Mouse (Mus musculus): ENCODE data around the gene Chat.
A peak's percentile ranks its signal among the peaks of the same experiment; 100 is the strongest.

DNA sequence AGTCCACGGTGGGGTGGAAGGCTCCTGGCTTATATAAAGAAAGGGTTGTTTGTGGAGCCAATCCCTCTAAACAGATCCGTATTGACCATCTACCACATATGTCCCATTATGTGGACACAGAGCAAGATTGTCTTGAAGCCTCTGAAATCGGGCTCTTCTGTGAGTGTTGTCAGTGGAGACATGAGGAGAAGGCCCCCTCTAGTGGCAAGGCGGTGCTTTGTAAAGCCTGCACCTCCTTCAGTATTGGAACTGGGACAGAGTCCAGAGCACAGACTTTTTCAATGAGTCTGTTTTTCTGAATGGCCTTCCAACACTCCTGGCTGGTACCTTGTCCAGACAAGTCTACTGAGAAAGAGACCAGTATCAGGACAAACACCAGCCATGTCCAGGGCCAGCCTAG, 7.2 kb upstream of the Chat start:
- TF ChIP-seq POLR2AphosphoS5 (IDR thresholded peaks at IDR 0.05; ENCODE audit: insufficient replicate concordance, low read depth, low read length) (no peak), CTCF (IDR thresholded peaks at IDR 0.05; ENCODE audit: low read depth, low read length) (0 out of 2 replicates have a peak, but pooled peaks have one; percentile 19), GATA1 (IDR thresholded peaks at IDR 0.05; ENCODE audit: borderline replicate concordance, low read length) (no peak)

All from G1E (cell line).